Mouse (Mus musculus): ENCODE measurements around the gene Sap25.

GRCm38 (mm10) chr5:137641054-137641453 is at the start of gene Sap25:
- TF ChIP-seq MAX (IDR thresholded peaks at IDR 0.05; ENCODE audit: low read depth): no peak
- no peak for TF ChIP-seq MYOG (IDR thresholded peaks at IDR 0.05; ENCODE audit: control insufficient read depth in 1 of 3, insufficient read depth in 1 of 3, insufficient read length in 2 of 3, low read depth in 2 of 3)
- no peak for TF ChIP-seq POLR2A (IDR thresholded peaks at IDR 0.05; ENCODE audit: insufficient read length, low read depth)
- no peak for TF ChIP-seq TCF3 (IDR thresholded peaks at IDR 0.05; ENCODE audit: insufficient read length, low read depth)

All from myocyte (in vitro differentiated cells).